Mouse (Mus musculus): Measurements from ENCODE around the gene Spg7. TPM values are rescaled to one million over a fixed set of nuclear protein-coding genes. Genes with fewer than 3 reads are reported as not detected.

Gene Spg7
- polyA plus RNA-seq, 1 experiment from 2014 or later = 22.7 TPM

DNA sequence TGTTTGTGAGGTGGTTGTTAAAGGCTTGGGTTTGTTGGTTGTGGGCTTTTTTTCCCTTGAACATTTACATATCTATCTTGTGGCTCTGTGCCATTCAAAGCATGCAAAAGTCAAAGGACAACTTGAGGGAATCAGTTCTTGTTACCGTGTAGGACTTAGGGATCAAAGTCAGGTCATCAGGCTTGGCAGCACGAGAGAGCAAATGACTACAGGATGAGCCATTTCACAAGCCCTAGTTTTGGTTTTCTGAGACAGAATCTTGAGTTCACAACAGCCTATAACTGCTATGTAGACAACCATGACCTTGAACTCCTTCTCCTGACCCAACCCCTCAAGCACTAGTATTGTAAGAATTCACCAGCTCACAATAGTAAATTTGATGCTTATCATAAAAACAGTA is 24.4 kb upstream of the Spg7 start:
- Histone ChIP-seq H3K9ac (replicated peaks; ENCODE audit: low read depth) (no peak overlapping the region), H3K27me3 (replicated peaks; ENCODE audit: insufficient read depth, low read length) (no peaks in the 10 kb centered on the region), H3K27ac (ENCODE audit: low read length) (no peak overlapping the region), H3K4me1 (ENCODE audit: insufficient read depth, low read depth, low read length) (peaks cover 14% of the 10 kb centered on the region; the same call in 1 of the 2 replicates), H3K36me3 (ENCODE audit: insufficient read depth, low read length) (no peaks in the 10 kb centered on the region), H3K9me3 (ENCODE audit: low read length) (no peaks in the 10 kb centered on the region), H3K4me2 (replicated peaks; ENCODE audit: low read depth, low read length) (no peak overlapping the region), H3K4me3 (ENCODE audit: low read depth, low read length) (no peak overlapping the region)
- WGBS = 23% methylated on average over 2 of the region's 2 CpGs
- DNase-seq (ENCODE audit: low spot score) (no peak), ATAC-seq (no peak)
- TF ChIP-seq CTCF (IDR thresholded peaks at IDR 0.05) (no peak), EP300 (IDR thresholded peaks at IDR 0.05) (no peak)

DNA sequence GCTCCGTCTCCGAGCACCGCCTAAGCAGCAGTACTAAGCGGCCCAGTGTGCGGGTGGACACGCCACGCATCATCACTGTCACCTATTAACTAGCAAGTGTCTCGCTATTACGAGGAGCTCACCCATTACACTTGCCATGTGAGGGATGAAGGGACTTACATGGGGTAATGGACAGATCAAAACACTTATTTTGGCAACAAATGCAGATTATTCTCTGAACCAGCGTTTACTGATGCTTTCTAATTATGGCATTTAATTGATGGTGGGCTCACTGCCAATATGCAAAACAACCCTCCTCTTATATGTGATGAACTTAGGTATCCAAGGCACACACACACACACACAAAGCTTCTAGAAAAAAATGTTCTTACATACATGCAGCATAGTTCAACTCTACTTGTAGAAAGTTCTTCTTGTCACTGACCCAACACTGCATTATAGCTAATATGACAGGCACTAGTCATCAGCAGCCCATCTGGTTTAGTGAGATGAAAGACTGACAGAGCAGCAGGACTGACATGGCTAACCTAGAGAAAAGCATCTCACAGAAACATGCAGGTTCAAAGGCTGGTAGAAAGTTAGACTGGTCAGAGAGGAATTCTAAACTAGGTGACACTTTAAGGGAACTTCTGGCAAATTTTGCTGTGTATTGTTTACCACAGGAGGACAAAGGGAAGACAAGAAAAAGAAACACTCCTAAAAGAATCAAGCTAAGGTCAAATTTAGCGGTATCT is 23.2 kb upstream of the Spg7 start:
- TF ChIP-seq EP300 (IDR thresholded peaks at IDR 0.05) (no peak), CTCF (IDR thresholded peaks at IDR 0.05) (no peak)
- ATAC-seq (no peak), DNase-seq (ENCODE audit: low spot score) (no peak)
- H3K27ac ChIP-seq (ENCODE audit: low read length) = no peak overlapping the region
- H3K36me3 ChIP-seq (ENCODE audit: insufficient read depth, low read length) = no peaks in the 10 kb centered on the region
- no peaks in the 10 kb centered on the region for H3K9me3 ChIP-seq (ENCODE audit: low read length)
- H3K9ac ChIP-seq (replicated peaks; ENCODE audit: low read depth) = no peak overlapping the region
- no peaks in the 10 kb centered on the region for H3K27me3 ChIP-seq (replicated peaks; ENCODE audit: insufficient read depth, low read length)
- H3K4me3 ChIP-seq (ENCODE audit: low read depth, low read length) = no peak overlapping the region
- no peak overlapping the region; the same call in 1 of the 2 replicates for H3K4me2 ChIP-seq (replicated peaks; ENCODE audit: low read depth, low read length)
- WGBS = 70% methylated on average over 11 of the region's 11 CpGs
- peaks cover 14% of the 10 kb centered on the region; the same call in 1 of the 2 replicates for H3K4me1 ChIP-seq (ENCODE audit: insufficient read depth, low read depth, low read length)

DNA sequence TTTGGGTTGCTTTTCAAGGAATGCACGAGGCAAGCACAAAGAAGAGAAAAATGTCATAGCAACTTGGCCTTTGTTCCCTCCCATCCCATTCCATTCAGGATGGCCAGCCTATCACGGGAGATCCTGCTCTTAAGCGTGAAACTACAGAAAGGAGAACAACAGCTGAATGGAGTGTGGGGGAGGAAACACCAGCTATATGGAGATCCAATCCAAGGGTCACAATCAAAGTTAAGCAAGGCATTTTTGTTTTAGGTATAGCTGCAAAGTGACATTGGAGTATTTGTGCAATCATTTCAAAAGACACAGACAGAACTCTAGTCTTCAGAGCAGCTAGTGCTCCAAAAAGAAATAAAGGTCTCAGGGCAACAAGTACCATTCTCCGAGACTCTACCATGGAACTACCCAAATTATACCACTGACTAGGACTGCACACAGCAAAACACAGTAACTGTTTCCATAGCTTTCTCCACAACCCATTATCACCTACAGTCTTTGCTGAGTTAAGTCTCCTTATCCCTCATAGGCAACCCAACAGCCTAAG is 22.6 kb upstream of the Spg7 start:
- peaks cover 12% of the 10 kb centered on the region; the same call in 1 of the 2 replicates for H3K4me1 ChIP-seq (ENCODE audit: insufficient read depth, low read depth, low read length)
- 11% methylated on average over 4 of the region's 4 CpGs for WGBS
- no peaks in the 10 kb centered on the region for H3K9me3 ChIP-seq (ENCODE audit: low read length)
- no peaks in the 10 kb centered on the region for H3K27me3 ChIP-seq (replicated peaks; ENCODE audit: insufficient read depth, low read length)
- ATAC-seq (no peak), DNase-seq (ENCODE audit: low spot score) (peak; percentile 56)
- H3K4me3 ChIP-seq (ENCODE audit: low read depth, low read length) = peak overlapping the region; percentile 100
- H3K9ac ChIP-seq (replicated peaks; ENCODE audit: low read depth) = no peak overlapping the region
- peak overlapping the region; percentile 76 for H3K4me2 ChIP-seq (replicated peaks; ENCODE audit: low read depth, low read length)
- no peaks in the 10 kb centered on the region for H3K36me3 ChIP-seq (ENCODE audit: insufficient read depth, low read length)
- TF ChIP-seq CTCF (IDR thresholded peaks at IDR 0.05) (no peak), EP300 (IDR thresholded peaks at IDR 0.05) (no peak)
- H3K27ac ChIP-seq (ENCODE audit: low read length) = peak overlapping the region; percentile 100; the same call in 1 of the 2 replicates

DNA sequence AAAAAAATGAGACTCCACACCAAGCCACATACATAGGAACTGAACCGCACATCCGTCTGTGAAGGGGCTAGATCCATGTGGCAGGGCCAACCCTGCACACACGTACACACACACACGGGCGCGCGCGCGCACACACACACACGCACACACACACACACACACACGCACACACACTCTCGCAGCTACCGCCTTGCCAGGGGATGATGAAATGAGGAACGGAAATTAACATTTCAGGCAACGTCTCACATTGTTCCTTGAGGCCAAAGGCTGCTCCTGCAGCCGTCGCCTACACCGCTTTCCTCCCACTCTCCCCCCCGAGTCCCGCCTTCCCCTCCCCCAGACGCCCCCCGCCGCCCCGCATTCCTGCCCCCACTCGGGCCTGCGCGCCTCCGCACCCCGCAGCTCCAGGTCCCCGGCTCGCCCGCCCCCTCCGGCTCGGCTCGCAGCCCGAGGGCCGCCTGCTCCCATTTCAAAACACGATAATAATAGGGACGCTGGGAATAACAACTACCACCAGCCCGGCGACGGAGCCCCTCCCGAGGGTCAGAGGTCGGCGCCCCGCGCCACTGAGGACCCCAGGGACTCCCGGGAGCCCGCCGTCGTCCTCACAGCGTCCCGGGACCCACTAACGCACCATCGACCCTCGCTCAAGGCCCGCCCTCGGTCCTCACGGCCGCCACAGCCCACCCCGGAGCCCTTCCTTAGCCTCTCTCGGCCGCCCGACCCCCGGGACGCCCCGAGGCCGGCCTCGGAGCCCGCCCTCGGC is 21.6 kb upstream of the Spg7 start:
- Histone ChIP-seq H3K9ac (replicated peaks; ENCODE audit: low read depth) (peak overlapping the region; percentile 93), H3K36me3 (ENCODE audit: insufficient read depth, low read length) (no peaks in the 10 kb centered on the region), H3K4me3 (ENCODE audit: low read depth, low read length) (peak overlapping the region; percentile 100), H3K9me3 (ENCODE audit: low read length) (no peaks in the 10 kb centered on the region), H3K4me1 (ENCODE audit: insufficient read depth, low read depth, low read length) (peaks cover 12% of the 10 kb centered on the region; the same call in 1 of the 2 replicates), H3K27me3 (replicated peaks; ENCODE audit: insufficient read depth, low read length) (no peaks in the 10 kb centered on the region), H3K27ac (ENCODE audit: low read length) (peak overlapping the region; percentile 100), H3K4me2 (replicated peaks; ENCODE audit: low read depth, low read length) (peak overlapping the region; percentile 76)
- under 1% methylated on average over 44 of the region's 71 CpGs for WGBS
- peak; percentile 1; the same call in 1 of the 2 replicates for ATAC-seq
- TF ChIP-seq CTCF (IDR thresholded peaks at IDR 0.05) = peak; percentile 43
- 0 out of 2 replicates have a peak, but pooled peaks have one; percentile 5 for TF ChIP-seq EP300 (IDR thresholded peaks at IDR 0.05)
- peak; percentile 90 for DNase-seq (ENCODE audit: low spot score)

DNA sequence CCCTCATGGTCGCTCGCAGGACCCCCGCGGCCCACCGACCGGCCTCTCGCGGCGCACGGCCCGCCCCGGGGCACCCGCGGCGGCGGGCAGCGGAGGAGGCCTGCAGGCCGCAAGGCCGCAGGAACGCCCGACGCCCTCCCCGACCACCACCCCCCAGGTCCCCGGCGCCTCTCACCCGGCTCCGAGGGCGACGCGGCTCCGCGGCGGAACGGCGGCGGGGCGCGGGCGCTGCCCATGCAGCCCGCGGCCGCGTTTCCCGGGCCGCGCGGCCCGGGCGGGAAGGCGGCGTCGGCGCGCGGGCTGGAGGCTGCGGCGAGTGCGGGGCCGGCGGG is 21.0 kb upstream of the Spg7 start:
- no peak for DNase-seq (ENCODE audit: low spot score)
- Histone ChIP-seq H3K4me1 (ENCODE audit: insufficient read depth, low read depth, low read length) (peaks cover 12% of the 10 kb centered on the region; the same call in 1 of the 2 replicates), H3K27ac (ENCODE audit: low read length) (peak overlapping the region; percentile 100), H3K9ac (replicated peaks; ENCODE audit: low read depth) (peak overlapping the region; percentile 93), H3K4me3 (ENCODE audit: low read depth, low read length) (peak overlapping the region; percentile 100), H3K27me3 (replicated peaks; ENCODE audit: insufficient read depth, low read length) (no peaks in the 10 kb centered on the region), H3K4me2 (replicated peaks; ENCODE audit: low read depth, low read length) (peak overlapping the region; percentile 76), H3K36me3 (ENCODE audit: insufficient read depth, low read length) (no peaks in the 10 kb centered on the region), H3K9me3 (ENCODE audit: low read length) (no peaks in the 10 kb centered on the region)
- 2% methylated on average over 18 of the region's 60 CpGs for WGBS
- peak; percentile 2 for ATAC-seq
- TF ChIP-seq EP300 (IDR thresholded peaks at IDR 0.05) = no peak
- TF ChIP-seq CTCF (IDR thresholded peaks at IDR 0.05) = no peak
